Mouse (Mus musculus): ENCODE results near the gene Hsd11b1. TPM values are rescaled to one million over a fixed set of nuclear protein-coding genes. Genes with fewer than 3 reads are reported as not detected.

The Hsd11b1 gene
- total RNA-seq (2021): 10 to 100 TPM; 42.9 to 52.8 TPM
- long read RNA-seq, experiment 1, transcript Hsd11b1-201 (6 exons, 1,623 nt): major isoform, 32 of 39 reads
- long read RNA-seq, experiment 1, partial matches to known transcripts: 3 of 39 reads
- long read RNA-seq, experiment 1, other reads (novel, unspliced or antisense): 2 of 39 reads
- long read RNA-seq, experiment 2, transcript Hsd11b1-201 (6 exons, 1,623 nt): major isoform, 35 of 49 reads
- long read RNA-seq, experiment 2, transcript Hsd11b1-205 (7 exons, 1,355 nt): minor isoform, 5 of 49 reads
- long read RNA-seq, experiment 2, partial matches to known transcripts: 5 of 49 reads
- long read RNA-seq, experiment 2, other reads (novel, unspliced or antisense): 4 of 49 reads

GRCm38 (mm10) chr1:193263955-193264598, at the start of gene Hsd11b1:
Hsd11b1 (minus strand) TSS chr1:193264075.
- no peak for DNase-seq (ENCODE audit: low spot score in 2 of 2)
- no peak for TF ChIP-seq CTCF (conservative IDR thresholded peaks at IDR 0.05)

GRCm38 (mm10) chr1:193311596-193311995, 47.7 kb upstream of the Hsd11b1 start:
- no peak overlapping the region for H3K27ac ChIP-seq
- TF ChIP-seq CTCF (conservative IDR thresholded peaks at IDR 0.05): no peak

More at GRCm38 (mm10) chr1:193263955-193264598, at the start of gene Hsd11b1:
- Histone ChIP-seq H3K27ac (peak within 1 kb of the TSS; percentile 67), H3K4me3 (no peak within 1 kb of the TSS)

GRCm38 (mm10) chr1:193310519-193311085, 46.7 kb upstream of the Hsd11b1 start:
- Histone ChIP-seq H3K27ac (no peak overlapping the region), H3K4me3 (no peak overlapping the region)
- no peak for DNase-seq (ENCODE audit: low spot score in 2 of 2)
- no peak for TF ChIP-seq CTCF (conservative IDR thresholded peaks at IDR 0.05)

More at GRCm38 (mm10) chr1:193311596-193311995, 47.7 kb upstream of the Hsd11b1 start:
- DNase-seq (ENCODE audit: low spot score in 2 of 2): no peak
- no peak overlapping the region for H3K4me3 ChIP-seq

- H3K27ac ChIP-seq: no peak overlapping the region
- no peak for TF ChIP-seq CTCF (conservative IDR thresholded peaks at IDR 0.05)
- no peak for DNase-seq (ENCODE audit: low spot score in 2 of 2)
- no peak overlapping the region for H3K4me3 ChIP-seq
Observed at GRCm38 (mm10) chr1:193309785-193310518, 46.1 kb upstream of the Hsd11b1 start.

- TF ChIP-seq CTCF (conservative IDR thresholded peaks at IDR 0.05): no peak
- no peak for DNase-seq (ENCODE audit: low spot score in 2 of 2)
- no peak overlapping the region for H3K4me3 ChIP-seq
- no peak overlapping the region for H3K27ac ChIP-seq
Observed at GRCm38 (mm10) chr1:193306832-193307231, 43.0 kb upstream of the Hsd11b1 start.

- Histone ChIP-seq H3K4me3 (no peak overlapping the region), H3K27ac (peak overlapping the region; percentile 60)
- no peak for TF ChIP-seq CTCF (conservative IDR thresholded peaks at IDR 0.05)
- peak in 1 of 2 experiments; percentile 51 for DNase-seq (ENCODE audit: low spot score in 2 of 2)
Observed at GRCm38 (mm10) chr1:193305386-193305785, 41.5 kb upstream of the Hsd11b1 start.

- no peak for TF ChIP-seq CTCF (conservative IDR thresholded peaks at IDR 0.05)
- DNase-seq (ENCODE audit: low spot score in 2 of 2): no peak
- Histone ChIP-seq H3K27ac (no peak overlapping the region), H3K4me3 (no peak overlapping the region)
Observed at GRCm38 (mm10) chr1:193303096-193303495, 39.2 kb upstream of the Hsd11b1 start.

- no peak overlapping the region for H3K4me3 ChIP-seq
- no peak for DNase-seq (ENCODE audit: low spot score in 2 of 2)
- no peak overlapping the region for H3K27ac ChIP-seq
- TF ChIP-seq CTCF (conservative IDR thresholded peaks at IDR 0.05): no peak
Observed at GRCm38 (mm10) chr1:193302093-193302405, 38.2 kb upstream of the Hsd11b1 start.

- Histone ChIP-seq H3K4me3 (no peak overlapping the region), H3K27ac (no peak overlapping the region)
- DNase-seq (ENCODE audit: low spot score in 2 of 2): no peak
- no peak for TF ChIP-seq CTCF (conservative IDR thresholded peaks at IDR 0.05)
Observed at GRCm38 (mm10) chr1:193301216-193302092, 37.6 kb upstream of the Hsd11b1 start.

- DNase-seq (ENCODE audit: low spot score in 2 of 2): no peak
Observed at GRCm38 (mm10) chr1:193299995-193300394, 36.1 kb upstream of the Hsd11b1 start.

GRCm38 (mm10) chr1:193298141-193298765, 34.4 kb upstream of the Hsd11b1 start:
- Histone ChIP-seq H3K27ac (peak overlapping the region; percentile 61; the same call in 1 of the 2 replicates), H3K4me3 (no peak overlapping the region)
- peak in 1 of 2 experiments; percentile 54 for DNase-seq (ENCODE audit: low spot score in 2 of 2)
- TF ChIP-seq CTCF (conservative IDR thresholded peaks at IDR 0.05): no peak

More at GRCm38 (mm10) chr1:193299995-193300394, 36.1 kb upstream of the Hsd11b1 start:
- no peak overlapping the region for H3K4me3 ChIP-seq
- no peak overlapping the region; the same call in 1 of the 2 replicates for H3K27ac ChIP-seq
- TF ChIP-seq CTCF (conservative IDR thresholded peaks at IDR 0.05): no peak
